Mouse (Mus musculus) activated CD4-positive, CD25-positive, alpha-beta regulatory T cell, adult 4 months (primary cell): Measurements from ENCODE around the gene Med20. TPM values are rescaled to one million over a fixed set of nuclear protein-coding genes. Genes with fewer than 3 reads are reported as not detected.

ENCODE experiments used
- ATAC-seq: one replicate; pipeline ENCODE4 v1.8.0; 2017
- polyA plus RNA-seq, 2 experiments: library from polyadenylated mRNA; unstranded; fragments of 100-300 nt; shearing (Covaris generic); gene quantifications; one replicate each; pipeline ENCODE4 v1.2.1; 2017

Gene Med20
- 10 to 100 TPM; 23.6 to 30.0 TPM for polyA plus RNA-seq

DNA sequence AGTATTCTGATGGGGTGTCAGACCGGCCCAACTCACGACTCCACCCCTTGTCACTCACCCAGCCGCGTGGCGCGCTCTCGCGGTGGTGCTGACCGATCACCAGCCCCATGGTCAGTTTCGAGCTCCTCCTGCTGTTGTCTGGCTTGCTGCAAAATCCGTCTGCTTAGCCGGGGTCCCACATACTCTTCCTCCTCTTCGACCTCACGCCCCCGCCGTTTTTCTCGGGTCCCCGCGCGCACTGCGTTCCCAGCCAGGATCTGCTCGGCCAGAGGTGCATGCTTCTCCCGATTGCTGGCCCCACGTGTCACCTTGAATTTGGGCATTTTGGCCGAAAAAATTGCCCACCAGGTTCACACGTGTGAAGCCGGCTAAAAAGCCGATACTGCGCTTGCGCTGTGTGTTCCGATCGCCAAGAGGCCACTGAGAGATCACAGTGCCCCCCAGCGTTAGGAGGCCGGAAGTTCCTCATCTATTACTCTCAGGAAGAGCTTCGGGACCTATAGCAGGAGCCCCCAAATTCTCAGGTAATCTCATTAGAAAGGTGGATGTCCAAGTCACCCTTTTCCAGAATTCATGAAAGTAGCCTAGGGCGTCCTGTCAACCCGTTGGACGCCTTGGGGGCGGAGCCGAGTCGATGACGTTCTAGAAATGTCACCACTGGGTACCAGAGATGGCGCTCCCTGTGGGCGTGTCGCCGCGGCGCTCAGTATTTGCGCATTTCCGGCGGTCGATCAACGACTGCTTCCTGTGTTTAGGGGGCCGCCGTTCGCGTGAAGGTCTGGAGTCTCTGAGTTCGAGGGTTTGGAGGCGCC lies at the start of gene Med20, which contains the start of the genes Bysl and Gm20517:
Gene Med20 (plus strand): TSS at position 734 of the 812 bp plus-strand sequence.
Gene Bysl (minus strand): TSS at position 644 of the 812 bp plus-strand sequence.
Gene Gm20517 (plus strand): TSS at position 741 of the 812 bp plus-strand sequence.
- peak; percentile 93 for ATAC-seq

DNA sequence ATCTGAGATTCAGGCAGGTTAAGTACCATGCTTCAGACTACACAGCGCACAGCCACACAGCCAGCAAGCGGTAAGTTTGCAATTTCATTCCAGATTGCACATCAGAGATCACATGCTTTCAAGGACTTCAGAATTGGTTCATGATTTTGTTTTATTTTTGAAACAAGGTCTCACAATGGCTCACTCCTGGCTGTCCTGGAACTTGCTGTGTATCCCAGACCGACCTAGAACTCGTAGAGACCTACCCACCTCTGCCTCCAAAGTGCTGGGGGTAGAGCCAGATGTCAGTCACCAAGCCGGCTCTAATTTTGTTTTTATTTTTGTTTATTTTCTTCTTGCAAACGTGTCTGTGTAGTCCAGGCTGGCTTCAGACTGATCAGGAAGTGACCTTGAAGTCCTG lies 48.5 kb upstream of the Med20 start:
- no peak for ATAC-seq

DNA sequence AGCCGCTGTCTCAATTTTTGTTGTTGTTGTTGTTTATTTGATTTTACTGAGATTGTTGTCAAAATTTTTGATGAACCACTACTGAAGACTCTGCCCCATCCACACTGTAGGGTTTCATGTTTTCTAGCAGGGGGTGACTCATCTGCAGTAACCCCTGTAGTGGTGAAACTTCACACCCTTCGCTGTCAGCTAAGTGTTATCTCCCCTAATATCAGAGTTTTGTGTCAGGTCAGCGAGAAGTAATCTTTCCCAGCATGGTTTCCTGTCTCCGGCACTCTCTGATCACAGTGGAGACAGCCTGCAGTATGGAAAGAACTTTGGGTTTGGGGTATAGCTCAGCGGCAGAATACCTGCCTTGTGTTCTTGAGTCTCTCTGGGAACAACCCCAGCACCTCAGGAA lies 46.8 kb upstream of the Med20 start:
- peak; percentile 26 for ATAC-seq

DNA sequence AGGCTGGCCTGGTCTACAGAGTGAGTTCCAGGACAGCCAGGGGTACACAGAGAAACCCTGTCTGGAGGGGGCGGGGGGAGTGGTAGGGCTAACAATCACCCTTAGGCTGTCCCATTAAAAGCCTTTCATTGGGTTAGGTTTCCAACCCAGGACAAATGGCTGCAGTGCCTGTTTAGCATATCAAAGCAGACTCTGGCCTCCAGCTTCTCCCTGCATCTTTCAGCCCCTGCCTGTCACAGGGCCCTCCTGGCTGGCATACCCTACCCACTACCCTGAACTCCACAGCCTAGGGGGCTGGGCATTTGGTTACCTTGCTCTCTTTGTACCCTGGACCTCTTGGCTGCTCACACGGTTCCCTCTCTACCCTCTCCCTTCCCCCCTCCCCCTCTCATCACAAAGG lies 45.2 kb upstream of the Med20 start:
- no peak for ATAC-seq

DNA sequence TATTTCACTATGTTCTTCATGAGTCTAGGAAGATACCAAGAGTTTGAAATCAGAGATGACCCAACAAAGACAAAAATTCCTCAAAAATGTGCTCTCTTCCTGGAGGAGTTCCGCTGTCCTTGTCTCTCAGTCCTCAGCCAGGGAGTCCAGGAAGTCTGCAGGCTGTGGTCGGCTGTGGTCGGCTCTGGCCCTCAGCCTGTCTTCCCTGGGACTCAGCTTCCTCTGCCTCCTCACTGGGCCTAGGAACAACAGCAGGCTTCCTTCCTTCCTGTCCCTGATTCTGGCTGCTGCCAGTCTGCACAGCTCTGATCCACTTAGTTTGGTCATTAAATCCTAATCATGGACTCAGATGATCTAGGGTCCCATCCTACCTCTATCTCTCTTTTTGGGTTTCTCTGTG lies 44.1 kb upstream of the Med20 start:
- no peak for ATAC-seq

DNA sequence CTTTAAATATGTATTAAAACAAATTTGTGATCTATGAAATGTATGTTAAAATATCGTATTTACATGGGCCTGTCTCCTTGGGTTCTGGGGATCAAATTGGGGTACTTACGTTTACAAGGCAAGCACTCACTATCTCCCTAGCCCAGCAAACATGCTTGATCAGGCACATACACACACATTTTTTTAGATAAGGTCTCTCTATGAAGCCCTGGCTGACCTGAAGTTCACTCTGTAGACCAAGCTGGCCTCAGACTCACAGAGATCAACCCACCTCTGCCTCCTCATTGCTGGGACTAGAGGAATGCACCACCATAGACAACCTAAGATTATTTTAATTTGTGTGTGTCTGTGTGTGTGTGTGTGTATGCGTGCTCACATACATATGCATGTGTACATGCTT lies 43.0 kb upstream of the Med20 start:
- ATAC-seq = no peak

DNA sequence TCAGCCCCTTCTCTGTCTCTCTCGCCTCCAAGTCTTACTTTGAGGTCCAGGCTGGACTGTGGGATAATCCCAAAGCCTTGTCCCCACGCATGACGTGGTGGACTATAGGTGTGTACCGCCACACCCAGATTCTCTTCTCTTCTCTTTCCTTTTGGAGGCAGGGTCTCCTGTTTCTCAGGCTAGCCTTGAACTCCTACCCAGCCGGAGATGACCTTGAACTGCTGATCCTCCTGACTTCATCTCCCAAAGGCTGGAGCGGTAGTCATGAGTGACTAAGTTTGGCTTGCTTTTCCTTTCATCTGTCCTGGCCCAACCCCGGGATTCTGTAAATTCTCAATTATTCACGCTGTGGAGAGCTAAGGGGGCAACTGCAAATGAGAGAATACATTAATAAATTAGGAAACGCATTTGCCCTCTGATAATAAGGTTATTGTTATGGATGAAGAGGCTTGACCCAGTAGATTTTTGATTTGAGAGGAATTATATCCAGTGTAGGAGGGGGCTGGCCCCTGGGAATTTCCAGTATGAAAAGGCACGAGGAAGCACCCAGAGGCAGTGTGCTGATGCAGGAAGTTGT lies 42.3 kb upstream of the Med20 start:
- ATAC-seq = no peak

DNA sequence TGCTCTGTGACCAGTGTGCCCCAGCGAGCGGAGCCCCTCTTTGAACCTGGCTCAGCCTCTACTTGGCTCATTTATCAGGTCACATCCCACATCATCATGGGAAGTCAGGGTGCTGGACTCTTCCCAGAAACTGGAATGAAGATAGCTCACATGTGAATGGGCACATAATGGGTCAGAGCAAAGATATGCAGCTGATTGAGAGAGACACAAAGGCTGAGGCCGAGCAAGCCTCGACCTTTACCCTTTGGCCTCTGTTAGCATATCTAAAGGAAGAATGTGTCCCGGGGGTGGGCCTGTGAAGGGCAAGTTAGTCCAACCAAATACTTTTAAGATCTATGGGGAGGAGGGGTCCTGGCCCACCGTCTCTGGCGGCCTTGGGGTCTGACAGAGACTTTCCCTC lies 39.8 kb upstream of the Med20 start:
- no peak for ATAC-seq

DNA sequence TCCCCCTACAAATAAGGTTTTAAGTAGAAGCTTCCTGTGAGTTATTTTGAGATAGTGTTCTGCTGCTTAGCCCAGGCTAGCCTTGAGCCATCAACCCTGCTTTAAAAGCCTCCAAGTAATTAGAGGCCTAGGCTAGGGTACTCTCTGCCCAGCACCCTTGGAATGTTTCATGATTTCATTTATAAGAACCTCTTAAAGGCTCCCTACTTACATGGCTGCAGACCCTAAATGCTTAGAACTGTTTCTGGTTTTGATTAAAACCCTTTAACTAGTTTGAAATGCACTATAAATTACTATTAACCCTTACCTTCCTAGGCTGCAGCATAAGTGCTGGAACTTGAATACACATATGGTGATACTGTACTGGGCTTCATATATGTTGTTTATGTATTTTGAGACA lies 38.9 kb upstream of the Med20 start:
- no peak for ATAC-seq

DNA sequence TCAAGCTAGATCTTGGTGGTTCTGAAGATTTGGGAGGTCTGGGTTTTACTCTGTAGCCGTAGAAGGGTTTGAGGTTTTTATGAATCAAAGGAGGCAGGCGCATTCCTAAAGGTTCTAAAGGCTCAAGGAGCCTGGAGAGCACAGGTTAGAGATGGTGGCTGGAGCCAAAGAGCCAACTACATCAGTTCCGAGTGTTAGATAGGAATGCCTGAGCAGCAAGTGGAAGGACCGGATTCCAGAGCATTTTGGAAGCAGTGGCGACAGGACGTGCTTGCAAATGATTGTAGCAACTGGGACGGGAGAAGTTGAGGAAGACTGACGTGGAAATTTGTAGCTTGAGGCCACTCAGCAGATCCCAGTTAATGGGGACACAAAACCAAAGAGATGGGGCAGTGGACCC lies 37.4 kb upstream of the Med20 start:
- ATAC-seq = no peak

DNA sequence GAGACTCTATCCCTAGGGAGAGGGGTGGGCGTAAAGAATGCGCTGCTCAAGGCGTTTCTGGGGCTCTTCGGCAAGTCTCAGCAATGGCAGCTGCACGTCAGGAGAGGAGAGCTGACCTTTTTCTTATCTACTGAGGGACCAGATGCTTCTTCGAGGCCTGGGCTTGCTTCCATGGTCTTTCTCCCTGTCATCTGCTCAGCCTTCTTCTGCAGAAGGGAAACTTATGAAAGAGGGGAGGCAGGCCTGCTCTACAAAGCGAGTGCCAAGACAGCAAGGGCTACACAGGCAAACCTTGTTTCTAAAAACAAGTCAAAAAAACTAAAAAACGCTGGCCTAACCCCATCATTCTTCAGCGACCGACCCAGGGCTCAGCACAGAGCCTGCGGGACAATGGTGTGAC lies 36.6 kb upstream of the Med20 start:
- no peak for ATAC-seq

DNA sequence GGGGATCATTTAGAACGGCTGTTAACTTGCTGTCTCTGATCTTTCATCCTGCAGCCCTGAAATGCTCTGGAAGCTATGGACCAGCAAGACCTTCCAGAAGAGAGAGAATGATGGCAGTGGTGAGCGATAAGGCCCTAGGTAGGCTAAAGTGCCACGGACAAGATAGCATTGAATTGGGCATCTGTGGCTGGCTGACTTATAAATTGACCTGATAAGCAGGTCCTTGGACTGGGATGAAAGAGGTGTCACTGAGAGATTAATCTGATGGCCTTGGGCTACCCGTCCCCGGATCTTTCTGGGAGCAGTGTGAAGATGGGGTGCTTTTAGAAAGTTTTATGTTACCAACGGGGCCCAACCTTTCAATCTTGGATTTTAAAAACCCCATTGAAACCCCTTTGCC lies 32.7 kb upstream of the Med20 start:
- ATAC-seq = no peak

DNA sequence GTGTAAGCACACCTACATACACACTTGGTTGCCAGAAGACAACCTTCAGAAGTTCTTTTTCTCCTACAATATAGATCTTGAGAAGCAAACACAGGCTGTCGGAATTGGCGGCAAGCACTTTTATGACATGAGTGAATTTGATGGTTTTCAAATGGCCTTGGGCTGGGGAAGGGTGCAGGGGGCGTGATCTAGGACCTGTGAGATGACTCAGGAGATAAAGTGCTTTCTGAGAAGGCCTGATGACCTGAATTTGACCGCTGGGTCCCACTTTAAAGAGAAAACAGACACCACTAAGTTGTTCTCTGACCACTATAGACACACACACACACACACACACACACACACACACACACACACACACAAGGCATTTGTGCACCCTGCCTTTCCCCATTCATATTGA lies 30.4 kb upstream of the Med20 start:
- no peak for ATAC-seq

DNA sequence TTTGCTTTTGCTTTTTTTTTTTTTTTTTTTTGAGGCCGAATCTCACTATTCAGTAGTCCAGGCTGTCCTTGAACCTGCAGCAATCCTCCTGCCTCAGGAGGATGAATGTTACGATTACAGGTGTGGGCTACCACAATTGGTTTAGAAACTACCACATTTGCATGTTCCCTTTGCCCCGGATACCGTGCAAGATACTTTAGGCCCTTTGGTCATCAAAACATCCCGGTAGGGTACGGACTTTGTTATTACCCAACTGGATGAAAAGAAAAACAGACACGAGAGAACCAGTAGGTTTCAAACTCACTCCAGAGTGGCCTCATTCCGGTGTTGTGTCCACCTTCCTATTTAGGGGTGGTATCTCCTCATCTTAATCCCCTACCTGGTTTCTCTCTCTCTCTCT lies 22.9 kb upstream of the Med20 start:
- no peak for ATAC-seq

DNA sequence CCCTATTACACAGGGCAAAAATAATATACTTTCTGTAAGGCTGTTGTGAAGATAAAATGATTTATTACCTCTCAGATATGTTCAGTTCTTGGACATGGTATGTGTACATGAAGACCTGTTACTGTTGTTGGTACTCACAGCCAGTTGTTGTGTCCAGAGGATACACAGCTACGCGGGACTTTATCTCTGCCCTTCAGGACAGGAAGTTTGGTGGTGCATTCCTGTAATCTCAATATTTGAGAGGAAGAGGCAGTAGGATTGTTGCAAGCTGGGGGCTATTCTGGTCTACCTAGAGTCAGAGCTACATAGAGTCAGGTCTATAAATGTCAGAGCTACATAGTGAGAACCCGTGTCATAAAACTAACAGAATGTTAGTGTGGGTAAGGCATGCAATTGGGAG lies 20.3 kb upstream of the Med20 start:
- ATAC-seq = no peak

DNA sequence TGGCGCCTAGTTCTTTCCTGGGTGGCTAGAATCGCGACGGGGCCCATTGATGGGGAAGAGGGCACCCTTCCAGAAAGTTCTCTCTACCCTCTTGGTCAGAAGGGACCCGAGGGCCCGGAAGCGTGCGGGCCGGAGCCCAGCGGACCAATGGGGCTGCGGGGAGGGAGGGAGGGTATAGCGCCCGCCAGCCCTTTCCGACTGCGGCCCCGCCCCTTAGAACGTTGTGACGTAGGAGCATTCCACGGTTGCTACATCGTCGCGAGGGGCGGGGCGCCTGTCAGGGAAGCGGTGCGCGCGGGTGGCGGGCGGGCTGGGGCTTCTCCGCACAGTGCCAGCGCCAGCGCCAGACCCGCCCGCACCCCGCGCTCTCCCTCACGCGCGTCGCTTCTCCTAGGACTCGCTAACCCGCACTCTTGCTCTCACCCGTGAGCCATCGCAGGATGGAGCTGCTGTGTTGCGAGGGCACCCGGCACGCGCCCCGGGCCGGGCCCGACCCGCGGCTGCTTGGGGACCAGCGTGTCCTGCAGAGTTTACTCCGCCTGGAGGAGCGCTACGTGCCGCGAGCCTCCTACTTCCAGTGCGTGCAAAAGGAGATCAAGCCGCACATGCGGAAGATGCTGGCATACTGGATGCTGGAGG lies 18.0 kb upstream of the Med20 start:
- ATAC-seq = peak; percentile 74

DNA sequence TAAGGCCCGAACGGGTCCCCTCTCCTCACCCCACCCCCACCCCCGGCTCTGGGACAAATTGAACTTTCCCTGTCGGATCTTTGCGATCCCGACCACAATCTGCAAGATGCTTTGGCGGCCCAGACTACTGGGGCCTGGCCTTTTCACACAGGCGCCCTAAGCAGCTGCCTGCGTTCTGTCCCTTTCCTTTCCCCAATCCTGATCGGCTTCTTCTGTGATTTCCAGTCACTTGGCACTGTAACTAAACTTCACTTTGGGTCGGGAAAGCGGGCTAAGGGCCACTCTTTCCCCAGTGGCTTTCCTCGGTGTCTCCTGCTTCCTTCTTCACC lies 17.6 kb upstream of the Med20 start:
- no peak for ATAC-seq

DNA sequence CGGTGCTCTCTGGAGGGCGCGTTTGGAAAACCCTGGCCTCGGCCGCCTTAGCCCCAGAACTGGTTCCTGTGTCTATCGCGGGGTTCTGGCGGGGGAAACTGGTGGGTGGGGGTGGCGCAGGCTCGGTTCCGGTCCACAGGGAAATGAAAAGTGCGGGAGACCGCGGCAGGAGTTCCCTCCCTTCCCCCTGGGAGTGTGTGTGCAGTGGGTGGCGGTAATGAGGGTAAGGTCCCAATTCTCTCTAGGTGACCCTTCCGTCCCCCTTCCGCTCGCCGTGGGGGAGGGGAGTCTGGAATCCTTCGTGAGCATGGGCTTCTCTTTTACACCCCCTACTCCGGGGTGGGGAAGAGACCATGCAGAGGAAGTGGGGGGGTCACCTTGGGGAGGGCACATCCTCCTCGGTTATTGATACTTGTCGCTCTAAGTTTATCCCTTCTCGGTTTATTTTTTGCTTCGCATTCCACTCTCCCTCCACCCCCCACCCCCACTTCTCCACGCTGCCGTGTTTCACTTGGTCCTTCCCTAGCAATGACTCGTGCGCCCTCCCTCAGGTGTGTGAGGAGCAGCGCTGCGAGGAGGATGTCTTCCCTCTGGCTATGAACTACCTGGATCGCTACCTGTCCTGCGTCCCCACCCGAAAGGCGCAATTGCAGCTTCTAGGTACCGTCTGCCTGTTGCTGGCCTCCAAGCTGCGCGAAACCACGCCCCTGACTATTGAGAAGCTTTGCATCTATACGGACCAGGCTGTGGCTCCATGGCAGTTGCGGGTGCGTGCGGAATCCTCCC lies 17.0 kb upstream of the Med20 start:
- ATAC-seq = no peak

DNA sequence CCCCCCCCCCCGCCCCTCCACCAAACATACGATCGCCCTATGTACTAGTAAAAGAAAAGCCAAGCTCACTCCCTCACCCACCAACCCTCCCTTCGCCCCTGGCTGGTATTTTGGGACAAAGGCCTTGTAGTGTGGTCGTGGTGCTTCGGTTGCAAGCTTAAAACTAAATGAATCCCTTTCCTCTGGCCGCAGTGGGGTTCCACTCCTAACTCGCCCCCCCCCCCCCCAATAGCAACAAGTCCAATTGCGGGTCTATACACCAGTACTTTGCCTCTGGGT lies 16.5 kb upstream of the Med20 start:
- ATAC-seq = no peak

DNA sequence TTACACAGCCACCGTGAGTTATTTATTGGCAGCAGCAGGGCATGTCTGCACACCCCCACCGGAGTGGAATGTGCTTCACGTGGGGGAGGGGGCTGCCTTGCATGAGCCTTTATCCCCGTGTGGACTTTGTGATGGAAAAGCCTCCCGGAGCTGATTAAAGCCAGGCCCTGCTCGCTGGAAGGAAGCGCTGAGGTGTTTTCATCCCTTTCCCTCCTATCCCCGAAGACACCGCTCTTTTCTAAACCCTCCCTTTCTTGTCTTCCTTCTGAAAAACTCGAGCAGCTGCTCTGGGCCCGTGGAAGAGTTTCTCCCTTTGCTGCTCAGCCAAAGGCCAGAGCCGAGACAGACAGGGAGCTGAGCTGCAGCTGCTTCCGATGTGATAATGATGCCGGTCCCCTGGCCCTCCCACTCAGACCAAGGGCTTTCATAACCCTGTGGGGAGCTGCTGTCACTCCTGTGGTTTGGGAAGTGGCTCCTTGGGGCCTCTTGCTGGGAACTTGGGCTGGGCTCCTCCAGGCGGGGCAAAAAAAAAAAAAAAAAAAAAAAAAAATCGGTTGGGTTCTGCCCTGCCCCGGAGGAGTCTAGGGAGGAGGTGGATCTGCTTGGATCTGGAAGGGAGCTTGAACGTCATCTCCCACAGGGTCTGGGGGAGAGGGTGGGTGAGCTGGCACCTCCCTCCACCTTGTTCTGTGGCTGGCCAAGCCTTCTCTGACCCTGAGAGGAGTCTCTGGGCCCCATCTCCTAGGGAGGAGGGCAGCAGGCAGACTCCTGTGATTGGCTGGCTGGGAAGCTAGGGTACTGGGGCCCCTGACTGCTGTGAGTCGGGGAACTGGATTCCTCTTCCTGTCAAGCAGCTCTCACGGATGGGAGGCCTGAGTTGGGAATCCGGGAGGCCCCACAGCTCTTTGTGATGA lies 15.9 kb upstream of the Med20 start:
- ATAC-seq = no peak

DNA sequence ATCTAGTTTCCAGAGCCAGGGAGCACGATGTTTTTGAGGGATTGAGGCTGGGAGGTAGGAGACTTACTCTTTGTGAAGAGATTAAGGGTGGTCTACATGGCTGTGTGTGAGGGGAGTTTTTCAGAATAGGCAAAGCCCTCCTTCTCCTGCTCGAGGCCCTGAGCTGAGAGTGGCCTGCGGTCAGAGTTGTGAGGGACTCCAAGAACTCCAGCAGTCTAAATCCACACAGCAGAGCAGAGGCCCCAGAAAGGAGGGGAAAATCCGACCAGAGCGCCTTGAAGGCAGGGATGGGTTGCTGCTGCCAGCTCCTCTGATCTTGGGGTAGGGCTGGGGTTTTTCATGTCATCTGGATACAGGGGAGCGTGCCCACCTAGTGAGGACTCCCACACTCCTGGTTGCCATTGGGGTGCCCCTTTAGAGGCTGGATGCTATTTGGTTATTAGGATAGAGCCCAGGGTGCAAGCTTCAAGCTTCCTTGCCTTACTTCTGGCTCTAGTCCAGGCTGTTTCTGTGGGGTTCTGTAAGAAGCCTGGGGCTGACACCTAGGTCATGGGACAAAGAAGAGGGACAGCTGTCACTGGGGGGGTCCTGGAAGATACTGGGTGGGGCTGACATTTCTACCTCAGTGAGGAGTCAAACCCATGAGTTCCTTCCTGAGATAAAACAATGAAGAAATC lies 15.1 kb upstream of the Med20 start:
- ATAC-seq = no peak

DNA sequence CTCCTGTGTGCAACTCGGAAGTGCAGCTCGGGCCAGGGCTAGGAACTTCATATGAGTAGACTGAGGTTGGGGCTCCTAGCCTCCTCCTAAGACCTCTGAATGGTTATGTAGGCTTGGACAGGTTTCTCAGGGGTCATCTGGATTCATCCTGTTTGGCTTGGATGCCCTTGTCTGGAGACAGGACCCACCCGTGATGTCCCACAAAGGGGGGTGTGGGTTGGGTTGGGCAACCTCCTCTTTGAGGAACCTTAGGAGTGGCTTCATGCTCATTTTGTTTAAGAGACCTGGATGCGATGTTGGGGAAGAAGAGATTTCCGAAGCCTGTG lies 14.6 kb upstream of the Med20 start:
- ATAC-seq = no peak
